Mouse (Mus musculus): ENCODE results near the gene Cldn7. TPM values are rescaled to one million over a fixed set of nuclear protein-coding genes. Genes with fewer than 3 reads are reported as not detected.
A peak's percentile ranks its signal among the peaks of the same experiment; 100 is the strongest.

The Cldn7 gene
- polyA plus RNA-seq, 1 experiment, result not detected

DNA sequence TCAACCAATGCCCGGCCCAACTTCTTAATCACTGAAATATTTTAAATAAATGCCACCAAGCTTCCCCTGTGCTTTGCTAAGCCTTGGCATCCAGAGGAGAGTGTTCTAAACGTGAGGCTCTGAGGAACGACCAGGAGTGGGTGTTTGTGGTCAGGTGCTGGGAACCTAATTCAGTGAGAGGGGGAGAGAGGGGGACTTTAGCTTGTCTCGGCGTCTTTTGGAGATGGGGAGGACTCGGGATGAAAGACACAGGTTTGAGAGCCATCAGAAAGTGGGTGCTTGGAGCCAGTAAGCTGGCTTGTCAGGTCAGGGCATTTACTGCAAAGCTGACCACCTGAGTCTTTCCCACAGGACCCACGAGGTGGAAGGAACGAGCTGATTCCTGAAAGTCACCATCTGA is 32.8 kb upstream of the Cldn7 start:
- TF ChIP-seq CTCF (IDR thresholded peaks at IDR 0.05; ENCODE audit: insufficient read depth, low read depth, low read length) (no peak), POLR2A (IDR thresholded peaks at IDR 0.05; ENCODE audit: insufficient read depth, low read depth, low read length) (no peak)
- WGBS, result 73% methylated on average over 8 of the region's 8 CpGs
- Histone ChIP-seq H3K27ac (ENCODE audit: insufficient read depth, low read depth, low read length) (no peak overlapping the region), H3K4me3 (ENCODE audit: insufficient read depth, low read depth, low read length) (no peak overlapping the region), H3K4me1 (ENCODE audit: control insufficient read depth, insufficient read depth, low read length) (peaks cover 17% of the 10 kb centered on the region)

DNA sequence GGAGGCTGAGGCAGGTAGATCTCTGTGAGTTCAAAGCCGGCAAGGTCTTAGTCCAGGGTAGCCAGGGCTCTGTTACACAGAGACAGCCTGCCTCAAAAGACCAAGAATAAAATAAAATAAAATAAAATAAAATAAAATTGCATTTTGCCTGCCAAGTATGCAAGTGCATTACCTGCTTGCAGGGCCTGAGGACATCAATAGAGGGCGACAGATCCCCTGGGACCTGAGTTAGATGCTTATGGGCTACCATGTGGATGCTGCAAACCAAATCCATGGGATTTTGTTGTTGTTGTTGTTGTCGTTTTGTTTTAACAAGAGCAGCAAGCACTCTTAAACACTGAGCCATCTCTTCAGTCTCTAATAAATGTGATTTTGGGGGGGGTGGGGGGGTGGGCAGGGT is 32.3 kb upstream of the Cldn7 start:
- WGBS, result 37% methylated on average over 3 of the region's 3 CpGs
- peaks cover 17% of the 10 kb centered on the region for H3K4me1 ChIP-seq (ENCODE audit: control insufficient read depth, insufficient read depth, low read length)
- TF ChIP-seq CTCF (IDR thresholded peaks at IDR 0.05; ENCODE audit: insufficient read depth, low read depth, low read length) (no peak), POLR2A (IDR thresholded peaks at IDR 0.05; ENCODE audit: insufficient read depth, low read depth, low read length) (no peak)
- no peak overlapping the region for H3K27ac ChIP-seq (ENCODE audit: insufficient read depth, low read depth, low read length)
- H3K4me3 ChIP-seq (ENCODE audit: insufficient read depth, low read depth, low read length), result no peak overlapping the region

DNA sequence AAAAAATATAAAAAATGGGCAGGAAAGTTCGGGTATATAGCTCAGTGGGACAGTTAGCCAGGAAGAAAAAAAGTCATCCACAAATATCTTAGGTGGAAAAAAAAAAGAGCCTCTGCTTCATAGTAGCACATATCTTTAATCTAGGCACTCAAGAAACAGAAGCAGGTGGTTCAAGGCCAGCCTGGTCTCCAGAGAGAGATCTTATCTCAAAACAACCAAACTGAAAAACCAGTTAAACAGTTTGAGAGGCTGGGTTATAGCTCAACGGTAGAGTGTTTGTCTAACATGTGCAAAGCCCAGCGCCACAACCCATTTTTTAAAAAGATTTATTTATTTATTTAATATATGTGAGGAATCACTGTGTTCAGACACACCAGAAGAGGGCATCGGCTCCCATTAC is 31.5 kb upstream of the Cldn7 start:
- 71% methylated on average over 4 of the region's 4 CpGs for WGBS
- Histone ChIP-seq H3K27ac (ENCODE audit: insufficient read depth, low read depth, low read length) (no peak overlapping the region), H3K4me3 (ENCODE audit: insufficient read depth, low read depth, low read length) (no peak overlapping the region), H3K4me1 (ENCODE audit: control insufficient read depth, insufficient read depth, low read length) (peaks cover 17% of the 10 kb centered on the region)
- TF ChIP-seq POLR2A (IDR thresholded peaks at IDR 0.05; ENCODE audit: insufficient read depth, low read depth, low read length), result no peak
- no peak for TF ChIP-seq CTCF (IDR thresholded peaks at IDR 0.05; ENCODE audit: insufficient read depth, low read depth, low read length)

DNA sequence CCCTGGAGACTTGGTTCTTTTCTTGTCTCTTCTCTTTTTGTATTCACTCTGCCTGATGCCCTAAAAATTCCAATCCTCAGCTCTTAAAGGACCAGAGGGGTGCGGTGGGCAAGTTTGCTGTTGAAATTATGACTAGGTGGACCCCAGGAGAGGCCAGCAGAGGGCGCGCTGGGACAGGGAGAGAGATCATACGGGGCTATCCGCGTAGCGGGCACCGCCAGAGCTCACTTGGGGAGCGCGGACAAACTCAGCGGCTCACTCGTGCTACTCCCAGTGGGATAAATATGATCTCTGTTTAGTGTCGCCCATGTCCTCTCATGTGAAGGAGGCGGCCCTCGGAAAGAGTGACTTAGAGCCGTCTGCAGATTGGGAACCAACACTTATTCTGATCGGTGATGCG is 30.4 kb upstream of the Cldn7 start:
- WGBS, result 1% methylated on average over 18 of the region's 18 CpGs
- no peak for TF ChIP-seq POLR2A (IDR thresholded peaks at IDR 0.05; ENCODE audit: insufficient read depth, low read depth, low read length)
- TF ChIP-seq CTCF (IDR thresholded peaks at IDR 0.05; ENCODE audit: insufficient read depth, low read depth, low read length), result peak; percentile 86
- H3K4me1 ChIP-seq (ENCODE audit: control insufficient read depth, insufficient read depth, low read length), result peaks cover 17% of the 10 kb centered on the region
- H3K27ac ChIP-seq (ENCODE audit: insufficient read depth, low read depth, low read length), result no peak overlapping the region
- H3K4me3 ChIP-seq (ENCODE audit: insufficient read depth, low read depth, low read length), result no peak overlapping the region

DNA sequence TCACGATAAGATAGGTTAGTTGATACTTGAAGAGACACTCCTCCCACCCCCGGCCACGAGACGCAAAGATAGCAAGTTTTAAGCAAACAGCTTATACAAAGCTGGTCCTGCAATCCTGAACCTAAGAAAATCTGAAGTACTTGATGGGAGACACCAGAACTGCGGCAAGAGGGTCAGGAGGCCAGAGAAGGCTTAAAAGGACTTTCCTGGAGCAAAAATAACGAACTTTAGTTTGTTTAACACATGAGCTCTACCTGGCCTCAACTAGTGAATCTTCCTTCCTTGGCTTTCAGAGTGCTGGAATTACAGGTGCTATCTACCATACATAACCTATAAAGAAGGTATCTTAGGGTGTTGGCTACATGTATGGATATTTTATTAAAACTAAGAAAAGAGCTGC is 29.9 kb upstream of the Cldn7 start:
- Histone ChIP-seq H3K4me1 (ENCODE audit: control insufficient read depth, insufficient read depth, low read length) (peaks cover 17% of the 10 kb centered on the region), H3K4me3 (ENCODE audit: insufficient read depth, low read depth, low read length) (no peak overlapping the region), H3K27ac (ENCODE audit: insufficient read depth, low read depth, low read length) (no peak overlapping the region)
- TF ChIP-seq CTCF (IDR thresholded peaks at IDR 0.05; ENCODE audit: insufficient read depth, low read depth, low read length) (no peak), POLR2A (IDR thresholded peaks at IDR 0.05; ENCODE audit: insufficient read depth, low read depth, low read length) (no peak)
- WGBS, result 14% methylated on average over 6 of the region's 6 CpGs

DNA sequence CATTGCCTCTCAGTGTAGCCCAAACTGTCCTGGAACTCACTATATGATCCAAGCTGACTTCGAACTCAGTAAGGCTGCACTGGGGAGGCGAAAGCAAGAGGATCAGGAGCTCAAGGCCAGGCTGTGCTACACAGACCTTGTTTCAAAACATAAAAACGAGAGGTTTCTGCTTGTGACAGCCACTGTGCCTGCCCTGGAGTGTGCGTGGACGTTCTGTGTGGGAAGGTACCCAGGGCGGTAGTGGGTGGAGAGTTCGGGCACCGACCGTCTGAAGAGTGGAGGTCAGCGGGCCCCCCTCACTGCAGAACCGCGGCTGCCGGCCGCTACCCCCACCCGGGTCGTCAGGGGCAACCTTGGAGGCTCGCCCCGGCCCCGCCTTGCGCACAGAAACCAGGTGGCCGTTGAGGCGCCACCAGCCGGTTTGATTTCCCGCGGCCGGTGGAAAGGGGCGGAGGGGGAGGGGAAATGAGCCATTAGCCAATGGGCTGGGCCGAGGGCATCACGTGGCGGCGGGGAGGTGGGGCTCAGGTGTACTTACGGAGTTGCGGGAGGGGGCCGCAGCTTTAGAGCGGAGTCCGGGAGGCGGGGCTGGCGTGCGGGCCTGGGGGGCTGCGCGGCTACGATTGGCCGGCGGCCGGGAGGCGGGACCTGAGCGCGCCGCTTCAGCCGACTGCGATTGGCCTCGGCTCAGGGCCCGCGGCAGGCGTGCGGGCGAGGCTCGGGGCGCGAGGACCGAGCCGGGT is 29.3 kb upstream of the Cldn7 start, which contains the start of gene Ybx2:
Gene Ybx2 (plus strand): TSS at position 660 of the 743 bp plus-strand sequence.
- Histone ChIP-seq H3K27ac (ENCODE audit: insufficient read depth, low read depth, low read length) (no peak within 1 kb of the TSS), H3K4me3 (ENCODE audit: insufficient read depth, low read depth, low read length) (peak within 1 kb of the TSS; percentile 48), H3K4me1 (ENCODE audit: control insufficient read depth, insufficient read depth, low read length) (peaks cover 17% of the 10 kb centered on the region)
- TF ChIP-seq POLR2A (IDR thresholded peaks at IDR 0.05; ENCODE audit: insufficient read depth, low read depth, low read length) (no peak), CTCF (IDR thresholded peaks at IDR 0.05; ENCODE audit: insufficient read depth, low read depth, low read length) (no peak)
- WGBS, result 2% methylated on average over 62 of the region's 62 CpGs

DNA sequence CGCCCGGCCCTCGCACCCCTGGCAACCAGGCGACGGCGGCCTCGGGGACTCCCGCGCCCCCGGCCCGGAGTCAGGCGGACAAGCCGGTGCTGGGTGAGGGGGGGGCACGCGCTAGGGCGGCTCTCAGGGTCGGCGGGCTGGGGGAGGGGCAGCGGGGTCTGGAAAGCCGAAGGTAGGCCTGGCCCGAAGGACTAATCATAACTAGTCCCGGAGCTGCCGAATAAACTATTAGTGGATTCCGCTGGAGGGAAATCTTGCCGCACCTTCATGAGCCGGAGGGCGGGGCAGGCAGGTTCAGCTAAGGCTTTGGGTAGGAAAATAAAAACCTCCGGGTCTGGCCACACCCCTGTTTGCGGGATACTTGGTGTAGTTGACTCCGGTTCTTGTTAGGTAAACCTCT is 28.4 kb upstream of the Cldn7 start:
- no peak overlapping the region for H3K27ac ChIP-seq (ENCODE audit: insufficient read depth, low read depth, low read length)
- WGBS, result 1% methylated on average over 30 of the region's 30 CpGs

DNA sequence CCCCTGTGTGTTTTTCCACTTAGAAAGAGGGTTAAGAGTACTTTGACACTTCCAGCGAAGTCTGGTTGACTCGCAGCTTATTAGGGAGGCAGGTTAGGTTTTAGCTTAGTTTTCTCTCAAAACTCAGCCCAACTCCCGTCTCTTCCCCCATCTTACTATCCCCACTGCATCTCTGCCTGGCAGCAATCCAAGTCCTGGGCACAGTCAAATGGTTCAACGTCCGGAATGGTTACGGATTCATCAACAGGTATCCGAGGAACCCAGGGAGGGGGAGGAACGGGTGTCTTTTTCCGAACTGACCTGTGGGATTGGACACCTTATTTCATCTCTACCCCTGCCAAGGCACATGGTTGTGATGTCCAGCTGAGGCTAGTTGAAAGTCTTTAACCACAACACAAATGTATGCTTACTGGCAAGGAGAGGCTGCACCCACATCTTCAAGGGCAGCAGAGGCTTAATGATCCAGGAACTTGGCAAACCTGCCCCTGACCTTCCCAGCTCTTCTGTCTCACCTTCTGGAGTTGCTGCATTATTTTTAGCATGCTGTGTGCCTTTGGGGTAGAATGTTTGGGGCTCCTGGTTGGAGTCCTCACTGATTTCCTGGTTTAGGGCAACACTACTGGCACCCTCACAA is 27.7 kb upstream of the Cldn7 start:
- Histone ChIP-seq H3K27ac (ENCODE audit: insufficient read depth, low read depth, low read length) (no peak overlapping the region), H3K4me3 (ENCODE audit: insufficient read depth, low read depth, low read length) (no peak overlapping the region), H3K4me1 (ENCODE audit: control insufficient read depth, insufficient read depth, low read length) (peaks cover 17% of the 10 kb centered on the region)
- WGBS, result 36% methylated on average over 9 of the region's 9 CpGs
- no peak for TF ChIP-seq POLR2A (IDR thresholded peaks at IDR 0.05; ENCODE audit: insufficient read depth, low read depth, low read length)
- no peak for TF ChIP-seq CTCF (IDR thresholded peaks at IDR 0.05; ENCODE audit: insufficient read depth, low read depth, low read length)

More for the DNA sequence above, 28.4 kb upstream of the Cldn7 start:
- peak overlapping the region; percentile 48 for H3K4me3 ChIP-seq (ENCODE audit: insufficient read depth, low read depth, low read length)
- H3K4me1 ChIP-seq (ENCODE audit: control insufficient read depth, insufficient read depth, low read length), result peaks cover 17% of the 10 kb centered on the region
- TF ChIP-seq CTCF (IDR thresholded peaks at IDR 0.05; ENCODE audit: insufficient read depth, low read depth, low read length) (no peak), POLR2A (IDR thresholded peaks at IDR 0.05; ENCODE audit: insufficient read depth, low read depth, low read length) (no peak)

DNA sequence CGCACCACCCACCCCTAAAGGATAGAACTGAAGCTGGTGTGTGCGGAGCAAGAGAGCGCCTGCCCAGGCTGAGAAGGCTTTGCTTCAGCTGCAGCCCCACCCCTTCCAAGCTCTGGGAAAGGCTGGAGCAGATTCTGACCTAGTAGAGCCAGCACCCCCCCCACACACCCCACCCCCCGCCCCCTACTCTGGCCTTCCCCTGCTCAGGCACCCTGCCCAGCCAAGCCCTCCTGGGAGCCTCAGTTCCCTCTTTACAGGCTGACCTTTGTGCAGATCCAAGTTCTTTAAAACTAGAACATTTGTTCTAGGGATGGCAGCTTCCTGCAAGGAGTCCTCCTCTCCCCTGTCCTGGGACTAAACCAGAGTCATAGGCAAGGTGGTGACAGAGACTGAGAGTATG is 27.2 kb upstream of the Cldn7 start:
- Histone ChIP-seq H3K4me3 (ENCODE audit: insufficient read depth, low read depth, low read length) (no peak overlapping the region), H3K4me1 (ENCODE audit: control insufficient read depth, insufficient read depth, low read length) (peaks cover 17% of the 10 kb centered on the region), H3K27ac (ENCODE audit: insufficient read depth, low read depth, low read length) (no peak overlapping the region)
- 41% methylated on average over 4 of the region's 4 CpGs for WGBS
- no peak for TF ChIP-seq CTCF (IDR thresholded peaks at IDR 0.05; ENCODE audit: insufficient read depth, low read depth, low read length)
- TF ChIP-seq POLR2A (IDR thresholded peaks at IDR 0.05; ENCODE audit: insufficient read depth, low read depth, low read length), result no peak
